Mouse (Mus musculus): ENCODE measurements around the gene Otulin.

DNA sequence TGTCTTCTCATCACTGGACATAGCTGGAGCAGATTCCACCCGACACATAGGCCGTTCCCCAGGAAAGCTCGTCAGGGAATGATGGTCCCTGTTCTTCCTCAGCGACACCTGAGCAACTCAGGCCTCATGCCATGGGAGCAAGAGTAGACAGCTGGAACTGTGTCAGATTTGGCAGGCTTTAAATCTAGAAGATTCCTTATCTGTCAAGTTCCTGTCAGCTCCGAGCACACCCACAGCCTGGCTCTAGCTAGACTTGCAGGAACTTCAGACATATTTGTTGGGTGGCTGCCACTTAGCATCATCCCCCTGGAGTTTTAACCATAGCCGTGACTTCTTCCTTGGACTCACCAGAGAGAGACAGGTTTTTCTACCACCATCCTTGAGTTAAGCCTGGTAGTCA, 82.4 kb downstream of the Otulin start:
- TF ChIP-seq CTCF (IDR thresholded peaks at IDR 0.05; ENCODE audit: low read depth, low read length) = no peak
- no peak for TF ChIP-seq POLR2A (IDR thresholded peaks at IDR 0.05; ENCODE audit: borderline replicate concordance, low read depth, low read length)
